Mouse (Mus musculus) midbrain, embryonic 10.5 days (tissue): ENCODE measurements around the gene Defa33. TPM values are rescaled to one million over a fixed set of nuclear protein-coding genes. Genes with fewer than 3 reads are reported as not detected.
"Not testable (repeated sequence)": the region's sequence is repeated elsewhere in the genome, so short reads cannot be mapped to it uniquely, and the experiment has no call there.

Source experiments
- DNase-seq: peaks from one replicate; pipeline ENCODE4 v3.0.0-alpha.2; 2017; ENCODE audit warnings: low spot score
- H3K27ac ChIP-seq: fragments of 300-500 bp; sonication (generic); replicated peaks from 2 replicates; pipeline ENCODE4 v1.5.1; 2016; ENCODE audit warnings: mild to moderate bottlenecking
- H3K27me3 ChIP-seq: fragments of 300-500 bp; sonication (generic); 2 replicates; pipeline ENCODE4 v1.6.1; 2016; ENCODE audit warnings: low read depth, mild to moderate bottlenecking; ENCODE audit not compliant: poor library complexity, severe bottlenecking
- H3K36me3 ChIP-seq: fragments of 300-500 bp; sonication (generic); 2 replicates; pipeline ENCODE4 v1.6.1; 2016; ENCODE audit warnings: mild to moderate bottlenecking, moderate library complexity
- H3K4me1 ChIP-seq: fragments of 300-500 bp; sonication (generic); 2 replicates; pipeline ENCODE4 v1.6.1; 2016
- H3K4me3 ChIP-seq: fragments of 300-500 bp; sonication (generic); 2 replicates; pipeline ENCODE4 v1.5.1; 2016; ENCODE audit warnings: mild to moderate bottlenecking, moderate library complexity
- H3K9me3 ChIP-seq: fragments of 300-500 bp; sonication (generic); replicated peaks from 2 replicates; pipeline ENCODE4 v1.6.1; 2016; ENCODE audit warnings: mild to moderate bottlenecking
- WGBS: fragments of 180-500 bp; shearing (Covaris S2); methylation state at CpG from one replicate; pipeline ENCODE4 v1.1.7; 2016; 5-methylcytosine and 5-hydroxymethylcytosine counted together
- polyA plus RNA-seq: library from polyadenylated mRNA; unstranded; fragments of >200 nt; fragmentation: Nextera tagmentation; extraction: Ambion mirVana; gene quantifications from 2 replicates; pipeline ENCODE4 v1.2.1, GENCODE M21; 2016

Gene Defa33
- polyA plus RNA-seq, result not detected in 2 replicates

DNA sequence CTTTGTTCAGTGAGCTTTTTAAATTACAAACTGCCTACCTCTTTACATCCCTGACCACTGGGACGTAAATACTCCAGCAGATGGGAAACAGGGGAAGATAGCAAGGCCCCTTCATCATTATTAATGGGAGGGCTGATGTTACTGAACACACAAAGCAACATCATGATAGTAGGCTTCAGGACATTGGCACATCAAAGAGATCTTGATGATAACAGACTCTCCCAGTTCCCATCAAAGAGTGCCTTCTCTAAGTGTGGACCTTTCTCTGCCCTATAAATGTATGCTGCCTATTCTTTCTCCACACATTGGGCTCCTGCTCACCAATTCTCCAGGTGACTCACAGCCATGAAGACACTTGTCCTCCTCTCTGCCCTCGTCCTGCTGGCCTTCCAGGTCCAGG, at the start of gene Defa33:
Gene Defa33, plus strand, starts transcription at position 301 of the 400 bp plus-strand sequence.
- not testable (repeated sequence) for H3K9me3 ChIP-seq, DNase-seq, H3K27ac ChIP-seq, H3K36me3 ChIP-seq, H3K27me3 ChIP-seq, H3K4me3 ChIP-seq, H3K4me1 ChIP-seq
- whole genome bisulfite sequencing, result no CpG with 5 or more reads among the region's 2 CpGs

DNA sequence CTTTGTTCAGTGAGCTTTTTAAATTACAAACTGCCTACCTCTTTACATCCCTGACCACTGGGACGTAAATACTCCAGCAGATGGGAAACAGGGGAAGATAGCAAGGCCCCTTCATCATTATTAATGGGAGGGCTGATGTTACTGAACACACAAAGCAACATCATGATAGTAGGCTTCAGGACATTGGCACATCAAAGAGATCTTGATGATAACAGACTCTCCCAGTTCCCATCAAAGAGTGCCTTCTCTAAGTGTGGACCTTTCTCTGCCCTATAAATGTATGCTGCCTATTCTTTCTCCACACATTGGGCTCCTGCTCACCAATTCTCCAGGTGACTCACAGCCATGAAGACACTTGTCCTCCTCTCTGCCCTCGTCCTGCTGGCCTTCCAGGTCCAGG, 13.4 kb upstream of the Defa33 start, which contains the start of gene Defa2:
Gene Defa2, plus strand, starts transcription at position 301 of the 400 bp plus-strand sequence.
- H3K27ac ChIP-seq, H3K27me3 ChIP-seq, DNase-seq, H3K9me3 ChIP-seq, H3K36me3 ChIP-seq, H3K4me1 ChIP-seq, H3K4me3 ChIP-seq: not testable (repeated sequence)
- no CpG with 5 or more reads among the region's 2 CpGs for whole genome bisulfite sequencing

DNA sequence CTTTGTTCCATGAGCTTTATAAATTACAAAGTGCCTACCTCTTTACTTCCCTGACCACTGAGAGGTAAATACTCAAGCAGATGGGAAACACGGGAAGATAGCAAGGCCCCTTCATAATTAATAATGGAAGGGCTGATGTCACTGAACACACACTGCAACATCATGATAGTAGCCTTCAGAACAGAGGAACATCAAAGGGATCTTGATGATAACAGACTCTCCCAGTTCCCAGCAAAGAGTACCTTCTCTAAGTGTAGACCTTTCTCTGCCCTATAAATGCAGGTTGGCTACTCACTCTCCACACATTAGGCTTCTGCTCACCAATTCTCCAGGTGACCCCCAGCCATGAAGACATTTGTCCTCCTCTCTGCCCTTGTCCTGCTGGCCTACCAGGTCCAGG, 35.5 kb downstream of the Defa33 start, which contains the start of gene Defa36:
Gene Defa36, plus strand, starts transcription at position 301 of the 400 bp plus-strand sequence.
- H3K27me3 ChIP-seq, H3K36me3 ChIP-seq, H3K27ac ChIP-seq, H3K9me3 ChIP-seq, DNase-seq, H3K4me3 ChIP-seq, H3K4me1 ChIP-seq: not testable (repeated sequence)
- no CpG with 5 or more reads among the region's 1 CpGs for WGBS

Other genes starting within 250 kb of the Defa33 start
- gene Defa22, start 229.5 kb upstream of the Defa33 start, polyA plus RNA-seq, result not detected in 2 replicates
- gene Defa31, start 200.2 kb upstream of the Defa33 start, polyA plus RNA-seq, result not detected in 2 replicates
- gene Gm15293, start 190.2 kb upstream of the Defa33 start, polyA plus RNA-seq, result not detected in 2 replicates
- gene Gm15292, start 142.1 kb upstream of the Defa33 start, polyA plus RNA-seq, result not detected in 2 replicates
- not detected in 2 replicates for gene Defa27, start 76.3 kb upstream of the Defa33 start, polyA plus RNA-seq
- not detected in 2 replicates for gene Defa29, start 64.8 kb upstream of the Defa33 start, polyA plus RNA-seq
- gene Defa2, start 13.3 kb upstream of the Defa33 start, polyA plus RNA-seq, result not detected in 2 replicates
- not detected in 2 replicates for gene Defa36, start 35.6 kb downstream of the Defa33 start, polyA plus RNA-seq
- gene Gm7849, start 64.7 kb downstream of the Defa33 start, polyA plus RNA-seq, result not detected in 2 replicates
- not detected in 2 replicates for gene Defa20, start 117.4 kb downstream of the Defa33 start, polyA plus RNA-seq
- gene Defa32, start 137.2 kb downstream of the Defa33 start, polyA plus RNA-seq, result not detected in 2 replicates
- not detected in 2 replicates for gene Defa37, start 173.6 kb downstream of the Defa33 start, polyA plus RNA-seq
- not detected in 2 replicates for gene Defa28, start 191.2 kb downstream of the Defa33 start, polyA plus RNA-seq
- not detected in 2 replicates for gene Gm7861, start 202.7 kb downstream of the Defa33 start, polyA plus RNA-seq
- gene Defa26, start 226.4 kb downstream of the Defa33 start, polyA plus RNA-seq, result not detected in 2 replicates